Comparison of ENCODE assay signal across 21 mouse cellular contexts in the genomic region with DNA sequence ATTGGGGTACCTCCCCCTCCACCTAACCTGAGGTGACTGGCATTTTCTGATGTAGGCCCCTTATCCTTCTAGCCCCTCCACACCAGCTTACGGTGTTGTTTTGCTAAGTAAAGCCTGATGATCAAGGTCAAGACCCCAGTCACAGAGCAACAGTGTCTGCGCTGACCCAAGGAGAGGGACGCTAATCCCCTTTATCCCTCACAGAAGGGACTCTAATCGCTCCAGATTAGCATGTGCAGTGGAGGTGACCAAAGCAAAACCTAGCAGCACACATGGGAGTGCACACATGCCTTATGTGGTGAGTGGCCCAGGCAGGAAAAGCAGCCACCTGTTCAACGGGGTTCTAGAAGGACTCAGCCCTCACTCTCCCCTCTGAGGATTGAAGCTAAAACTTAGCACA.
DNase-seq lines count a peak whose midpoint lies in the region; ATAC-seq lines count a peak whose summit lies in the region.
"Had no signal": no experiment of that assay in that cellular context is flagged by ENCODE, and none has a peak within 500 bp of the region (broad histone marks: within the 10 kb centered on the region; RNA-seq: fewer than 3 reads in every experiment).

No protein-coding gene starts in this region.

- no peak for ATAC-seq in forebrain, embryonic 13.5 days
- peak; percentile 15; the same call in 1 of the 2 replicates for ATAC-seq in heart, embryonic 14.5 days (ENCODE audit: insufficient number of reproducible peaks, insufficient read depth, low FRiP score, low read depth)
- ATAC-seq in midbrain, embryonic 11.5 days (ENCODE audit: low FRiP score) = peak; percentile 57; the same call in 1 of the 2 replicates
- ATAC-seq in midbrain, embryonic 14.5 days (ENCODE audit: low FRiP score, low TSS enrichment) = no peak
- ATAC-seq: forebrain, embryonic 16.5 days had no signal

- 29% methylated on average over 5 of the region's 5 CpGs for WGBS in forebrain, embryonic 10.5 days
- 21% methylated on average over 5 of the region's 5 CpGs for WGBS in forebrain, embryonic 13.5 days
- WGBS in heart, embryonic 14.5 days = 48% methylated on average over 5 of the region's 5 CpGs
- WGBS in midbrain, embryonic 11.5 days = 13% methylated on average over 5 of the region's 5 CpGs
- WGBS in midbrain, embryonic 14.5 days = 19% methylated on average over 5 of the region's 5 CpGs

- H3K36me3 ChIP-seq in forebrain, embryonic 10.5 days (replicated peaks) = peaks cover 48% of the 10 kb centered on the region
- peaks cover 34% of the 10 kb centered on the region for H3K36me3 ChIP-seq in forebrain, embryonic 13.5 days (ENCODE audit: poor library complexity, severe bottlenecking)
- peaks cover 65% of the 10 kb centered on the region for H3K36me3 ChIP-seq in heart, embryonic 14.5 days (ENCODE audit: control insufficient read depth, insufficient read depth, low read length)
- peaks cover 6% of the 10 kb centered on the region; the same call in 1 of the 2 replicates for H3K36me3 ChIP-seq in midbrain, embryonic 11.5 days (ENCODE audit: control insufficient read depth, insufficient read depth, low read length)
- peaks cover 27% of the 10 kb centered on the region for H3K36me3 ChIP-seq in midbrain, embryonic 14.5 days (ENCODE audit: control insufficient read depth, insufficient read depth, low read length)

- H3K27me3 ChIP-seq in forebrain, embryonic 10.5 days (ENCODE audit: poor library complexity, severe bottlenecking) = no peaks in the 10 kb centered on the region
- H3K27me3 ChIP-seq in forebrain, embryonic 13.5 days = no peaks in the 10 kb centered on the region
- H3K27me3 ChIP-seq in heart, embryonic 14.5 days (ENCODE audit: control insufficient read depth, insufficient read depth, low read length) = no peaks in the 10 kb centered on the region
- H3K27me3 ChIP-seq in midbrain, embryonic 11.5 days (ENCODE audit: control insufficient read depth, insufficient read depth, low read length) = no peaks in the 10 kb centered on the region
- H3K27me3 ChIP-seq in midbrain, embryonic 14.5 days (ENCODE audit: control insufficient read depth, insufficient read depth, low read length) = no peaks in the 10 kb centered on the region
- H3K27me3 ChIP-seq: CH12.LX; embryonic facial prominence, embryonic 13.5 days; hindbrain, embryonic 13.5 days; neural tube, embryonic 12.5 days had no signal

- peaks cover 16% of the 10 kb centered on the region for H3K4me1 ChIP-seq in forebrain, embryonic 10.5 days
- no peaks in the 10 kb centered on the region for H3K4me1 ChIP-seq in forebrain, embryonic 13.5 days
- H3K4me1 ChIP-seq in heart, embryonic 14.5 days (ENCODE audit: control insufficient read depth in 2 of 2, insufficient read depth in 2 of 2, low read length in 2 of 2) = peaks cover 20 to 40% of the 10 kb centered on the region in 2 experiments
- H3K4me1 ChIP-seq in midbrain, embryonic 11.5 days (ENCODE audit: control insufficient read depth, insufficient read depth, low read length) = peaks cover 7% of the 10 kb centered on the region
- H3K4me1 ChIP-seq in midbrain, embryonic 14.5 days (ENCODE audit: control insufficient read depth, insufficient read depth, low read length) = no peaks in the 10 kb centered on the region
- H3K4me1 ChIP-seq: embryonic facial prominence, embryonic 13.5 days; hindbrain, embryonic 13.5 days; neural tube, embryonic 12.5 days had no signal

- no peak overlapping the region for H3K4me2 ChIP-seq in forebrain, embryonic 13.5 days
- no peak overlapping the region for H3K4me2 ChIP-seq in heart, embryonic 14.5 days (ENCODE audit: low read length)
- no peak overlapping the region for H3K4me2 ChIP-seq in midbrain, embryonic 11.5 days
- no peak overlapping the region for H3K4me2 ChIP-seq in midbrain, embryonic 14.5 days (ENCODE audit: low read length)
- H3K4me2 ChIP-seq: embryonic facial prominence, embryonic 13.5 days; hindbrain, embryonic 13.5 days; neural tube, embryonic 12.5 days had no signal

- no peak overlapping the region for H3K9ac ChIP-seq in forebrain, embryonic 13.5 days
- H3K9ac ChIP-seq in heart, embryonic 14.5 days (ENCODE audit: low read length) = peak overlapping the region; percentile 23; the same call in 1 of the 2 replicates
- no peak overlapping the region for H3K9ac ChIP-seq in midbrain, embryonic 11.5 days (ENCODE audit: low read length)
- no peak overlapping the region for H3K9ac ChIP-seq in midbrain, embryonic 14.5 days (replicated peaks; ENCODE audit: low read length)
- H3K9ac ChIP-seq: embryonic facial prominence, embryonic 13.5 days; hindbrain, embryonic 13.5 days; neural tube, embryonic 12.5 days had no signal

- peak; percentile 22 for DNase-seq in forebrain, embryonic 10.5 days (ENCODE audit: extremely low spot score, low spot score)
- DNase-seq in heart, adult 18-20 months = no peak
- no peak for DNase-seq in midbrain, embryonic 11.5 days (ENCODE audit: low spot score, missing footprints)
- no peak for DNase-seq in midbrain, embryonic 14.5 days
- peak; percentile 70 for DNase-seq in retina, postnatal 7 days (ENCODE audit: low read depth, low spot score)
- DNase-seq: cerebellum, adult 18-20 months; cerebellum, postnatal 25 days; gastrocnemius, postnatal 36 days; kidney, adult 8-10 months; kidney, postnatal 14 days; left cerebral cortex, postnatal 4 days; liver; right cerebral cortex, postnatal 25 days had no signal

- no peak overlapping the region for H3K4me3 ChIP-seq in forebrain, embryonic 10.5 days
- no peak overlapping the region for H3K4me3 ChIP-seq in forebrain, embryonic 13.5 days
- H3K4me3 ChIP-seq in heart, embryonic 14.5 days (ENCODE audit: control insufficient read depth in 1 of 2, insufficient read depth in 1 of 2, low read depth in 1 of 2, low read length in 2 of 2) = no peak overlapping the region
- H3K4me3 ChIP-seq in midbrain, embryonic 11.5 days (ENCODE audit: low read depth, low read length) = no peak overlapping the region
- H3K4me3 ChIP-seq in midbrain, embryonic 14.5 days (replicated peaks; ENCODE audit: low read depth, low read length) = no peak overlapping the region
- H3K4me3 ChIP-seq: embryonic facial prominence, embryonic 13.5 days; hindbrain, embryonic 13.5 days; left cerebral cortex, adult 2 months; neural tube, embryonic 12.5 days had no signal

- 0 out of 2 replicates have a peak overlapping the region, but pooled peaks have one; percentile 53 for H3K27ac ChIP-seq in forebrain, embryonic 10.5 days
- no peak overlapping the region for H3K27ac ChIP-seq in forebrain, embryonic 13.5 days
- peak overlapping the region; percentile 81 to 94 for H3K27ac ChIP-seq in heart, embryonic 14.5 days (replicated peaks in 1 of 2; ENCODE audit: control insufficient read depth in 1 of 2, insufficient read depth in 1 of 2, low read depth in 2 of 2, low read length in 2 of 2)
- H3K27ac ChIP-seq in midbrain, embryonic 11.5 days (ENCODE audit: low read depth, low read length) = no peak overlapping the region
- no peak overlapping the region for H3K27ac ChIP-seq in midbrain, embryonic 14.5 days (replicated peaks; ENCODE audit: low read depth, low read length)
- H3K27ac ChIP-seq: embryonic facial prominence, embryonic 13.5 days; hindbrain, embryonic 13.5 days; left cerebral cortex, adult 2 months; neural tube, embryonic 12.5 days had no signal

- peaks cover 10% of the 10 kb centered on the region; the same call in 1 of the 2 replicates for H3K9me3 ChIP-seq in forebrain, embryonic 10.5 days
- no peaks in the 10 kb centered on the region for H3K9me3 ChIP-seq in forebrain, embryonic 13.5 days (replicated peaks)
- H3K9me3 ChIP-seq in heart, embryonic 14.5 days (ENCODE audit: control insufficient read depth, low read length) = no peaks in the 10 kb centered on the region
- H3K9me3 ChIP-seq in midbrain, embryonic 11.5 days (ENCODE audit: control insufficient read depth, low read length) = no peaks in the 10 kb centered on the region; the same call in 1 of the 2 replicates
- 0 out of 2 replicates have a peak, but pooled peaks cover 7% of the 10 kb centered on the region for H3K9me3 ChIP-seq in midbrain, embryonic 14.5 days (ENCODE audit: control insufficient read depth, low read length)
- H3K9me3 ChIP-seq: embryonic facial prominence, embryonic 13.5 days; hindbrain, embryonic 13.5 days; neural tube, embryonic 12.5 days had no signal

Comparison
In these comparisons a context has a peak if more than half of its experiments do, and no peak if none do; other contexts are left out.
1. H3K27ac ChIP-seq: peak in forebrain, embryonic 10.5 days (single experiment) and heart, embryonic 14.5 days (2 of 2); none in forebrain, embryonic 13.5 days (single experiment), midbrain, embryonic 11.5 days (single experiment) and midbrain, embryonic 14.5 days (single experiment).
2. ATAC-seq: peak in heart, embryonic 14.5 days (single experiment) and midbrain, embryonic 11.5 days (single experiment); none in forebrain, embryonic 13.5 days (single experiment) and midbrain, embryonic 14.5 days (single experiment).
3. DNase-seq: peak in forebrain, embryonic 10.5 days (single experiment) and retina, postnatal 7 days (single experiment); none in heart, adult 18-20 months (0 of 2), midbrain, embryonic 11.5 days (single experiment) and midbrain, embryonic 14.5 days (single experiment).